Mouse (Mus musculus): ENCODE results near the gene Gm4131. TPM values are rescaled to one million over a fixed set of nuclear protein-coding genes. Genes with fewer than 3 reads are reported as not detected.

The Gm4131 gene
- total RNA-seq, 2 experiments from 2014 or later: not detected

Other genes with a start within 250 kb of the Gm4131 start
- gene Gucy1b2, start 110.6 kb downstream of the Gm4131 start, total RNA-seq (2021): 1 to 10 TPM; 1.2 to 1.4 TPM
- gene Fam124a, start 11.2 kb downstream of the Gm4131 start, total RNA-seq (2021): 1 to 10 TPM; 3.1 to 4.4 TPM
- not detected for gene Serpine3, start 96.7 kb upstream of the Gm4131 start, total RNA-seq (2021)
- 10 to 100 TPM; 52.4 to 56.5 TPM for gene Ints6, start 194.2 kb upstream of the Gm4131 start, total RNA-seq (2021)

Measured in adrenal gland, postnatal 4 days (tissue).